Mouse (Mus musculus) limb, embryonic 14.5 days (tissue): ENCODE results near the gene Tacc2. TPM values are rescaled to one million over a fixed set of nuclear protein-coding genes. Genes with fewer than 3 reads are reported as not detected.
"Not testable (repeated sequence)": the region's sequence is repeated elsewhere in the genome, so short reads cannot be mapped to it uniquely, and the experiment has no call there.

Experiments
- ATAC-seq: fragments of 200-750 bp; cut with Nextera tagmentation; 2 replicates; pipeline ENCODE4 v1.8.0; 2017; ENCODE audit warnings: low read depth, moderate number of reproducible peaks, moderate TSS enrichment; ENCODE audit not compliant: low FRiP score
- DNase-seq: peaks from one replicate; pipeline ENCODE4 v3.0.0-alpha.2; 2015; ENCODE audit warnings: low spot score
- H3K27ac ChIP-seq: fragments of 300-500 bp; sonication (generic); replicated peaks from 2 replicates; pipeline ENCODE4 v1.5.1; 2014; ENCODE audit warnings: low read depth, mild to moderate bottlenecking, low read length, moderate library complexity, mixed read lengths
- H3K27me3 ChIP-seq: fragments of 300-500 bp; sonication (generic); 2 replicates; pipeline ENCODE4 v1.6.1; 2014; ENCODE audit warnings: low read length, mixed read lengths; ENCODE audit not compliant: control insufficient read depth, insufficient read depth
- H3K36me3 ChIP-seq: fragments of 300-500 bp; sonication (generic); 2 replicates; pipeline ENCODE4 v1.6.1; 2014; ENCODE audit warnings: mild to moderate bottlenecking, low read length, moderate library complexity, mixed read lengths; ENCODE audit not compliant: control insufficient read depth, insufficient read depth
- H3K4me1 ChIP-seq: fragments of 300-500 bp; sonication (generic); 2 replicates; pipeline ENCODE4 v1.6.1; 2014; ENCODE audit warnings: antibody characterized with exemption, low read length, mixed read lengths; ENCODE audit not compliant: control insufficient read depth, insufficient read depth
- H3K4me2 ChIP-seq: fragments of 300-500 bp; sonication (generic); replicated peaks from 2 replicates; pipeline ENCODE4 v1.6.1; 2014; ENCODE audit warnings: low read depth, mild to moderate bottlenecking, low read length, moderate library complexity; ENCODE audit not compliant: severe bottlenecking
- H3K4me3 ChIP-seq: fragments of 300-500 bp; sonication (generic); replicated peaks from 2 replicates; pipeline ENCODE4 v1.5.1; 2014; ENCODE audit warnings: low read length
- H3K9ac ChIP-seq: fragments of 300-500 bp; sonication (generic); 2 replicates; pipeline ENCODE4 v1.6.1; 2014; ENCODE audit warnings: mild to moderate bottlenecking, low read depth, low read length, moderate library complexity; ENCODE audit not compliant: severe bottlenecking
- H3K9me3 ChIP-seq: fragments of 300-500 bp; sonication (generic); 2 replicates; pipeline ENCODE4 v1.6.1; 2016; ENCODE audit warnings: low read length; ENCODE audit not compliant: control insufficient read depth
- POLR2A ChIP-seq: fragments of 200-500 bp; IDR thresholded peaks from 2 replicates; pipeline ENCODE4 v1.8.0; 2012; ENCODE audit warnings: inconsistent platforms, mild to moderate bottlenecking, moderate library complexity, borderline replicate concordance; ENCODE audit not compliant: insufficient read depth, insufficient read length; ENCODE audit errors: extremely low read depth
- WGBS: fragments of 180-500 bp; shearing (Covaris S2); extraction: QIAGEN DNeasy Blood & Tissue Kit; methylation state at CpG from one replicate; pipeline ENCODE4 v1.1.7; 2014; 5-methylcytosine and 5-hydroxymethylcytosine counted together
- polyA plus RNA-seq, 2 experiments: library from polyadenylated mRNA; depleted of rRNA in 1 of 2; stranded (reverse) in 1 of 2; unstranded in 1 of 2; fragments of >200 nt; fragmentation: Nextera tagmentation in 1 of 2; extraction: Ambion mirVana in 1 of 2; gene quantifications; 2 replicates each; pipeline versions ENCODE4 v1.2.1 to v1.2.3; 2012 to 2014

Gene Tacc2
- polyA plus RNA-seq, 2 experiments, result 38.2 to 49.1 TPM

DNA sequence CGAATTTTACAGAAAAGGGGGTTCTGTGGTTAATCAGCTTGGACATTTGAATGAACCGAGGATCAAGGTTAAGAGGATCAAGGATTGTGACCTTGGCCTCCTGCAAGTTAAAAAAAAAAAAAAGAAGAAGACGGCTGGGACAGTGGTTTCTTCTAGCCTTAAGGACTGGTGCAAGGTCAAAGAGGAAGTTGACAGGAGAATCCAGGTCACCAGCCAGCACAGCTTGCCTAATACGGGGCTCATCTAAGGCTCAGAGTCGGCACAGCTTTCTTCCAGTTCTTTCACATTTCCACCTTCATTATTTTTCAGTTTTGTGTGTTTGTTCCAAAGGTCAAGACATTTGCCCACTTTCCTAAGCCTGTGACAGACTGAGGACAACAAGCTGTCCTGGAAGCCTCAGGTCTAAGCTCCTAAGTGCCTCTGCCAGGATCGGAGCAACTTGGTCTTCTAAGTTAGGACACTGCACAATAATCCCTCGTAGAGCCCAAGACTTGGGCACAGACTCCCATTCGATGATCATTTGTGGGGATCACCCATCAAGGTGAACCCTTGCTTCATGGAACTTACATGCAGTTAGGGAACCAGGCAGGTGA is 13.7 kb downstream of the Tacc2 start:
- ATAC-seq (no peak), DNase-seq (no peak)
- H3K4me3 ChIP-seq, result no peak overlapping the region
- no peaks in the 10 kb centered on the region for H3K9me3 ChIP-seq
- WGBS, result 75% methylated on average over 8 of the region's 8 CpGs
- no peak for TF ChIP-seq POLR2A
- H3K4me2 ChIP-seq, result no peak overlapping the region
- H3K4me1 ChIP-seq, result no peaks in the 10 kb centered on the region
- no peaks in the 10 kb centered on the region for H3K36me3 ChIP-seq
- no peaks in the 10 kb centered on the region for H3K27me3 ChIP-seq
- no peak overlapping the region for H3K27ac ChIP-seq
- no peak overlapping the region for H3K9ac ChIP-seq

DNA sequence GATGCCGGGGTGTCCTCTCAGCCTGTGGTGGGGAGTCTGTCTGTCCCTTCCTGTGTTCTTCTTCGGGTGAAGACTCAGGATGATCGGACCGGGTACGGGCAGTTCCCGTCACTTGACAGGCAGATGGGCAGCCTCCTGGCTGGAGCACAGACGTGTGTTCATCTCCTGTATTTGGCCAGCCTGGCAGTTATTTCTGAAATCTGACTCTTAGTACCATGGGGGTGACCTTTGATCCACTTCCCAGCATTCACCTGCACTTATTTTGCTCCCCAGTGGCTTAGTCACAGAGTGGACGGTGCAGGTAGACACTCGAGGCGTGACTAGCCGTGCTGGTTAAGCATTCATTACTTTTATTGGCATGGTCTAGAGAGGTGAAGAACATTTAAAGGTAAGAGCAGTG is 15.7 kb downstream of the Tacc2 start:
- H3K9ac ChIP-seq, H3K4me3 ChIP-seq, H3K4me2 ChIP-seq, H3K9me3 ChIP-seq, ATAC-seq, H3K27ac ChIP-seq, H3K27me3 ChIP-seq, DNase-seq, H3K4me1 ChIP-seq, H3K36me3 ChIP-seq: not testable (repeated sequence)
- WGBS, result no CpG with 5 or more reads among the region's 11 CpGs

DNA sequence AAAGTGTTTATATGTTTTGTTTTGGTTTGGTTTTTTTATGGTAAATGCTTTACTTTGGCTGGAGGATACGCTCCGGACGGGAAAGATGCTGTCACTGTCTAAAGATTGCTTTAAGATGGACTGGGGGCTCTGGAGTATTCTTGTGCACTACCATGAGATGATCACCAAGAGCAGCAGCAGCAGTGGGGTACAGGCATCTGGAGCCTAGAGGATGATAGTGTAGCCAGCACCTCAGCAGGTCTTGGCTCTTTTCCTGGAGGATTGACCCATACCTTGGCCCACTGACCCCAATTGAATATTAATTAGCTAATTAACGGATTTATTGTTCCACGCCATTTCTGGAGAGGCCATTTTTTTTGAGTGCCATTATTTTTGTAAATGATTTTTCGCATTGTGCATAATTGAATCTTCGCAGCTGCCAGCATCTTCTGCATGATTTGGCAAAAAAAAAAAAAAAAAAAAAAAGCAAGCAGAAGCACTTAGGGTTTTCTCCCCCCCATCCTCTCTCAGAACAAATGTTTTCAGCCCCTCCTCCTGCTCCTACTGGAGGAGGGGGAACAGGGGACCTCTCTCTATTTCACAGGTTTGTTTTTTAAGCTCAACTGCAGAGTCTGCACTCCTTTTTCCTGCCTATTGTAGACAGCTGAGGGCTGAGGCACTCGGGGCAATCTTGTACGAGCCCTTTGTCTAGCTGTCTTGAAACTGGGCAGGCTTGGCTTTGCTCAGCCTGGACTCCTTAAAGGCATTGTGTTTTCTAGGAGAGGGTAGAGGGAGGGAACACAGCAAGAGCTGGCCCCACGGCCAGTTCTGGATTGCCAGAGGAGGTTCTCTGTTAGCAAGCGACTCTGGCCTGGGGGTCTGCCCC is 16.4 kb downstream of the Tacc2 start:
- not testable (repeated sequence) for H3K27ac ChIP-seq, ATAC-seq, H3K4me3 ChIP-seq, H3K4me2 ChIP-seq, H3K9me3 ChIP-seq, H3K9ac ChIP-seq, H3K27me3 ChIP-seq, H3K36me3 ChIP-seq, DNase-seq, H3K4me1 ChIP-seq
- 67% methylated on average over 7 of the region's 11 CpGs for WGBS

DNA sequence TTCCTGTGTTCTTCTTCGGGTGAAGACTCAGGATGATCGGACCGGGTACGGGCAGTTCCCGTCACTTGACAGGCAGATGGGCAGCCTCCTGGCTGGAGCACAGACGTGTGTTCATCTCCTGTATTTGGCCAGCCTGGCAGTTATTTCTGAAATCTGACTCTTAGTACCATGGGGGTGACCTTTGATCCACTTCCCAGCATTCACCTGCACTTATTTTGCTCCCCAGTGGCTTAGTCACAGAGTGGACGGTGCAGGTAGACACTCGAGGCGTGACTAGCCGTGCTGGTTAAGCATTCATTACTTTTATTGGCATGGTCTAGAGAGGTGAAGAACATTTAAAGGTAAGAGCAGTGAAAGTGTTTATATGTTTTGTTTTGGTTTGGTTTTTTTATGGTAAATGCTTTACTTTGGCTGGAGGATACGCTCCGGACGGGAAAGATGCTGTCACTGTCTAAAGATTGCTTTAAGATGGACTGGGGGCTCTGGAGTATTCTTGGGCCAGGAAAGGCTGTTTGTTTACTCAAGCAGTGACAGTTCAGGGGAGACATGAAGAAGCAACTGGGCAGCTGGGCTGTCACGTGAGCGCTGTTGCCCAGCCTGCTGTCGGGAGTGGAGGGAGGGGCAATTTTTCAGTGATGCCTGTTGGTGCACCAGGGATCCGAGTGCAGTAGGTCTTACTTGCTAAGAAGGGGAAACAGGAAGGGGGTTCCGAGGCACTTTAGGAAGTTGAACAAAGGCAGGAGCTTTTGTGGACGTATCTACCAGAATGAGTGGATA is 19.0 kb downstream of the Tacc2 start:
- not testable (repeated sequence) for H3K4me2 ChIP-seq, H3K36me3 ChIP-seq, H3K27me3 ChIP-seq, H3K4me1 ChIP-seq, H3K4me3 ChIP-seq, H3K9ac ChIP-seq, H3K9me3 ChIP-seq, DNase-seq, H3K27ac ChIP-seq
- ATAC-seq, result 0 out of 2 replicates have a peak, but pooled peaks have one; percentile 26
- 46% methylated on average over 9 of the region's 19 CpGs for WGBS

DNA sequence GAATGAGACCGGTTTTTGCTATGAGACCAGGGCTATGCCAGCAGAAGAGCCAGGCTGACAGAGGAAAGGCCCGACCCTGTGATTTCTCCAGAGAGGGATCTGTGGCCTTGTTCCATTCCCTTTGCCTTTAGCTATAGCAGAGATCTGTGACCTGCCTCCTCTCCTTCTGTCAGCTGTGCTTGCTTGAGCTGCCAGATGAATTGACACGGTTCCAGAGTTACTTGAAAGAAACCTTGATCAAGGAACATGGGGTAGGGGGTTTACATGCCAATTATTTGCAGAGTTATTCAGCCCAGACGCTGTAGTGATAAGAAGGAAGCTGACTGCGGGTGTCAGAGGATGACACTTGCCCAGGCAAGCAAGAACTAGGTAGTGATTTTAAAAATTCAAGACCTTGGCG is 20.3 kb downstream of the Tacc2 start:
- TF ChIP-seq POLR2A, result no peak
- Histone ChIP-seq H3K4me3 (no peak overlapping the region), H3K4me1 (no peaks in the 10 kb centered on the region), H3K36me3 (no peaks in the 10 kb centered on the region), H3K9me3 (no peaks in the 10 kb centered on the region), H3K27me3 (no peaks in the 10 kb centered on the region), H3K9ac (no peak overlapping the region), H3K4me2 (no peak overlapping the region), H3K27ac (no peak overlapping the region)
- DNase-seq, result no peak
- ATAC-seq, result no peak
- 70% methylated on average over 6 of the region's 6 CpGs for WGBS
